15 mouse cellular contexts compared by ENCODE assay signal in genomic region chr1:40765521-40765920, GRCm38 (mm10). TPM values are rescaled to one million over a fixed set of nuclear protein-coding genes. Genes with fewer than 3 reads are reported as not detected.
"Had no signal": no experiment of that assay in that cellular context is flagged by ENCODE, and none has a peak within 500 bp of the region (broad histone marks: within the 10 kb centered on the region; RNA-seq: fewer than 3 reads in every experiment).

No protein-coding gene starts in this region.

- H3K4me3 ChIP-seq: limb, embryonic 12.5 days; midbrain, embryonic 10.5 days; neural tube, embryonic 13.5 days had no signal

- H3K9me3 ChIP-seq: limb, embryonic 12.5 days; midbrain, embryonic 10.5 days; neural tube, embryonic 13.5 days had no signal

- H3K4me2 ChIP-seq: limb, embryonic 12.5 days; neural tube, embryonic 13.5 days had no signal

- H3K27ac ChIP-seq: limb, embryonic 12.5 days; liver, embryonic 14.5 days; midbrain, embryonic 10.5 days; neural tube, embryonic 13.5 days; stomach, postnatal 0 days had no signal

- ATAC-seq: lung, postnatal 0 days had no signal

- H3K9ac ChIP-seq: limb, embryonic 12.5 days; liver, embryonic 14.5 days; neural tube, embryonic 13.5 days had no signal

- DNase-seq: kidney, adult 8-10 months; kidney, postnatal 36 days; liver; lung, adult 2 months; lung, postnatal 4 days; midbrain, embryonic 14.5 days; right cerebral cortex, postnatal 14 days; thymus, postnatal 4 days had no signal

- H3K36me3 ChIP-seq: limb, embryonic 12.5 days; midbrain, embryonic 10.5 days; neural tube, embryonic 13.5 days had no signal

- H3K4me1 ChIP-seq: limb, embryonic 12.5 days; midbrain, embryonic 10.5 days; neural tube, embryonic 13.5 days had no signal

- H3K27me3 ChIP-seq: limb, embryonic 12.5 days; neural tube, embryonic 13.5 days had no signal

RNA-seq across cellular contexts. Expression of gene Tmem182, which starts 39.9 kb away (rescaled TPM):
- total RNA-seq: megakaryocyte, adult 5-6 weeks had no signal
- polyA plus RNA-seq: liver, embryonic 14.5 days; midbrain, embryonic 10.5 days had no signal
